Mouse (Mus musculus): ENCODE data around the gene Cadm1.

The Cadm1 gene

GRCm38 (mm10) chr9:47805658-47806057 is 275.7 kb downstream of the Cadm1 start:
- no peak for DNase-seq

GRCm38 (mm10) chr9:47825668-47826067 is 295.7 kb downstream of the Cadm1 start:
- no peak for DNase-seq

GRCm38 (mm10) chr9:47828762-47829161 is 298.8 kb downstream of the Cadm1 start:
- DNase-seq = peak; percentile 54

- DNase-seq = no peak
Observed at GRCm38 (mm10) chr9:47829204-47829603, 299.2 kb downstream of the Cadm1 start.

GRCm38 (mm10) chr9:47829846-47830245 is 299.9 kb downstream of the Cadm1 start:
- DNase-seq = no peak

GRCm38 (mm10) chr9:47831412-47831811 is 301.4 kb downstream of the Cadm1 start:
- DNase-seq = no peak

GRCm38 (mm10) chr9:47838170-47838569 is 308.2 kb downstream of the Cadm1 start:
- DNase-seq = no peak

GRCm38 (mm10) chr9:47838890-47839691 is 309.1 kb downstream of the Cadm1 start:
- DNase-seq = no peak

GRCm38 (mm10) chr9:47839692-47840025 is 309.7 kb downstream of the Cadm1 start:
- no peak for DNase-seq

- no peak for DNase-seq
Observed at GRCm38 (mm10) chr9:47843328-47843727, 313.4 kb downstream of the Cadm1 start.

- no peak for DNase-seq
Observed at GRCm38 (mm10) chr9:47846275-47846674, 316.3 kb downstream of the Cadm1 start.

GRCm38 (mm10) chr9:47846926-47847325 is 317.0 kb downstream of the Cadm1 start:
- no peak for DNase-seq

- no peak for DNase-seq
Observed at GRCm38 (mm10) chr9:47847797-47848196, 317.8 kb downstream of the Cadm1 start.

- no peak for DNase-seq
Observed at GRCm38 (mm10) chr9:47848745-47849144, 318.8 kb downstream of the Cadm1 start.

- peak; percentile 63 for DNase-seq
Observed at GRCm38 (mm10) chr9:47856311-47856710, 326.3 kb downstream of the Cadm1 start.

GRCm38 (mm10) chr9:47857235-47857634 is 327.3 kb downstream of the Cadm1 start:
- no peak for DNase-seq

- DNase-seq = no peak
Observed at GRCm38 (mm10) chr9:47858134-47858533, 328.2 kb downstream of the Cadm1 start.

- DNase-seq = no peak
Observed at GRCm38 (mm10) chr9:47858778-47859395, 328.9 kb downstream of the Cadm1 start.

- no peak for DNase-seq
Observed at GRCm38 (mm10) chr9:47860994-47861393, 331.0 kb downstream of the Cadm1 start.

- no peak for DNase-seq
Observed at GRCm38 (mm10) chr9:47861783-47862182, 331.8 kb downstream of the Cadm1 start.

GRCm38 (mm10) chr9:47866001-47866400 is 336.0 kb downstream of the Cadm1 start:
- no peak for DNase-seq

- no peak for DNase-seq
Observed at GRCm38 (mm10) chr9:47867474-47867873, 337.5 kb downstream of the Cadm1 start.

GRCm38 (mm10) chr9:47869661-47870060 is 339.7 kb downstream of the Cadm1 start:
- DNase-seq = peak; percentile 50

- no peak for DNase-seq
Observed at GRCm38 (mm10) chr9:47876557-47877206, 346.7 kb downstream of the Cadm1 start.
